Mouse (Mus musculus) ovary, adult 2 months (tissue): ENCODE measurements around the gene Wdfy4. TPM values are rescaled to one million over a fixed set of nuclear protein-coding genes. Genes with fewer than 3 reads are reported as not detected.

Source experiments
- polyA plus RNA-seq: library from polyadenylated mRNA; depleted of rRNA; stranded (reverse); fragments of >200 nt; gene quantifications from 2 replicates; pipeline ENCODE4 v1.2.3, GENCODE M21; 2012; rRNA removed

Wdfy4 gene
- 2.8 and 3.5 TPM in 2 replicates for polyA plus RNA-seq

DNA sequence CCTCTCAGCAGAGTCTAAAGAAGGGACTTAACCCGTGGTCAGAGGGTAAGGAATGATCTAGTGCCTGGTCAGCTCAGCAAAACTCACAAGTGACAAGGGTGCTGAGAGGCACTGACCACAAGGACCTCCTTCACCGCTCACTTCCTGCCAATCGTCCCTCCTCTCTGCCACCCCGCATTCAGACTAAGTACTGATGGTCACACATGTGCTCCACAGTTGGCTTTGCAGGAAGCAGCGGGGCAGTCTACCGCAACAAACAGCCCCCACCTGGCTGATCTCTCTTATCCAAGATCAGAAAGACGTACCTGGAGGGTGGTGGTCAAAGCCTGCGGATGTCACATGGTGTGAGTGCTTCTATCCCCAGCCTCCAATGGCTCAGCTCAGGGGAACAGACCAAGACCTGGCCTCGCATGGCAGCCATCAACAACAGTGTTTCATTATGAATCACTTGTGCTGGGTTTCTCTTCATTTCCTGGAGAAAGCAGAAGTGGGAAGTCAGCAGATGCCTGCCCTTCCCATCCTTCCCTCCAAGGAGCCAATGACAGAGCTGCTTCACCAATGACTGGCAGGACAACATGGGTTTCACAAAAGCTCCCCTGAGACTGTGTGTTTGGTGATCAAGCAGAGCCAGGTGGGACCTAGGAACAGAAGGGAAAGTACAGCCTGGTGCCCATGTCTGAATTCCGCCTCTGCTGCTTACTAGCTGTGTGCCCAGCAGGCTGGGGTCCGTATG lies at the start of gene Wdfy4:
Gene Wdfy4, minus strand, starts transcription at position 441 of the 733 bp plus-strand sequence.

DNA sequence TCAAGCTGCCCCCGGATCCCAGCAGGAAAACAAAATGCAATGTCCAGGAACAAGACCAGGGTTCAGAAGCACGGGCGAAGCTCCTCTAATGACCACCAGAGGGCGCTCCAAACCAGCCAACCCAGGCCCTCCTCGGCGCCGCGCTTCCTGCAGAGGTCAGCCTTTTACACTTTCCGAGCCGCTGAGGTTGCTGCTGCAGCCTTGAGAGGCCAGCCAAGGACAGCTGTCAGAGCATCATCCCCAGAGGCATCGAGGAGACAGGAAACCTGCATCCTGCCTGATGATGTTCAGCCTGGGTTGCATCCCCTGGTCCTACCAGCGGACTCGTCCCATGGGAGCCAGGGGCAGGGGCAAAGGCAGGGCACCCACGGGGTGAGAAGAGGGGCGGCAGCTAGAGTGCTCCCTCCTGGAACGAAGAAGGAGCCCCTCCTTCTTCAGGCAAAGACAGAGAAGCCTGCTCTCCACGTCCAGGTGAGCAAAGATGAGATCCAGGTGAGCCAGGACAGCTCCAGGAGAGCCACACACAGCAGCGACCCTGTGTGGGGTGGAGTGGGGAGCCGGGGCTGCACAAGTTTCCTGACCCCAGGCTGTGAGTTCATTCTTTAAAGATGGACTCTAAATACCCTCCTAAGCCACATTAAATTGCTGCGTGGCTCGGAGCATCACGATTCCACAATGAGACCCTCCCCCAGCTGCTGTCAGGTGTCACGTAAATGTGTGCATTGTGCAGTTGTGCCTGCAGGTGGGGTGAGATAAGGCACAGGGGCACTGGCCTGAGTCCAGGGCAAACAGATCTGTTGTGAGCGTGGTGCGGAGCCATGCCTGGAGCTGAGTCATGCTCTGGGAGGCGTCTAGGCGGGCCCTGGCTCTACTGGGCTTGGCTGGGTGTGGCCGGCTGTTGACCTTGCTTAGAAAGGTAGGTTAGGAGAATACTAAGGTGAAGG lies 28.8 kb upstream of the Wdfy4 start, which contains the start of gene Arhgap22:
Gene Arhgap22, plus strand, starts transcription at position 204 of the 944 bp plus-strand sequence.

GRCm38 (mm10) chr14:32991082-32991481 lies 194.2 kb downstream of the Wdfy4 start, which contains the start of gene Lrrc18:
Gene Lrrc18, plus strand, starts transcription at chr14:32991382.

Other genes starting within 250 kb of the Wdfy4 start
- gene Lrrc18, start 194.1 kb downstream of the Wdfy4 start, polyA plus RNA-seq, result 2.9 and 4.1 TPM in 2 replicates
- gene Arhgap22, start 28.5 kb upstream of the Wdfy4 start, polyA plus RNA-seq, result 21.6 and 21.9 TPM in 2 replicates